Mouse (Mus musculus): ENCODE measurements around the gene Fcgr3. TPM values are rescaled to one million over a fixed set of nuclear protein-coding genes. Genes with fewer than 3 reads are reported as not detected.
"Not testable (repeated sequence)": the region's sequence is repeated elsewhere in the genome, so short reads cannot be mapped to it uniquely, and the experiment has no call there.

Gene Fcgr3
- polyA plus RNA-seq, 1 experiment from 2014 or later = 3.8 TPM

DNA sequence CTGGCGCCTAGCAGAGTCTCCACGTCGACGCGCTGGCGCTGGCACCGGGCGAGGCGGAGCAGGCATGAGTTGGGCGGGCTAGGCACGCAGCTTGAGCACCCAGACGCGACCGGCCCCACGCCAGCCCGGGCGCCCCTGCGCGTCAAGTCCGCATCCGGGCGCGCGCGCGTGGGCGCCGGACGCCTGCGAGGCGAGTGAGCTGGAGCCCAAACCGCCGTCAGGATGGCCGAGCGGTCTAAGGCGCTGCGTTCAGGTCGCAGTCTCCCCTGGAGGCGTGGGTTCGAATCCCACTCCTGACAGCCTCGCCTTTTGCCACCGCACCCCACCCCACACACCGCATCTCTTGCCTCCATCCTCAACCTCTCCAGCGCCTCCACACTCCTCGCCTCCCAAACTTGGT lies 1.0 kb upstream of the Fcgr3 start:
- H3K4me2 ChIP-seq = peak overlapping the region; percentile 47
- peaks cover 45% of the 10 kb centered on the region for H3K27me3 ChIP-seq
- H3K27ac ChIP-seq; H3K9me3 ChIP-seq (replicated peaks); H3K9ac ChIP-seq; H3K4me1 ChIP-seq; H3K36me3 ChIP-seq (ENCODE audit: poor library complexity, severe bottlenecking): not testable (repeated sequence)
- 6% methylated on average over 31 of the region's 45 CpGs for WGBS
- peak overlapping the region; percentile 31 for H3K4me3 ChIP-seq
- peak; percentile 25 for ATAC-seq

GRCm38 (mm10) chr1:171065243-171065587 lies 480 bp upstream of the Fcgr3 start:
- H3K9ac ChIP-seq; H3K36me3 ChIP-seq (ENCODE audit: poor library complexity, severe bottlenecking); H3K27ac ChIP-seq; H3K4me1 ChIP-seq; H3K9me3 ChIP-seq (replicated peaks): not testable (repeated sequence)
- Histone ChIP-seq H3K27me3 (peaks cover 44% of the 10 kb centered on the region), H3K4me2 (peak overlapping the region; percentile 51), H3K4me3 (peak overlapping the region; percentile 33)
- under 1% methylated on average over 23 of the region's 35 CpGs for WGBS
- peak; percentile 44 for ATAC-seq

- peak; percentile 72 for ATAC-seq
- H3K4me3 ChIP-seq = peak overlapping the region; percentile 34
- peaks cover 36% of the 10 kb centered on the region for H3K27me3 ChIP-seq
- not testable (repeated sequence) for H3K36me3 ChIP-seq (ENCODE audit: poor library complexity, severe bottlenecking); H3K4me1 ChIP-seq; H3K9me3 ChIP-seq (replicated peaks); H3K27ac ChIP-seq
- 0 out of 2 replicates have a peak overlapping the region, but pooled peaks have one; percentile 1 for H3K9ac ChIP-seq
- peak overlapping the region; percentile 50 for H3K4me2 ChIP-seq
- WGBS = 8% methylated on average over 40 of the region's 61 CpGs
Measured at GRCm38 (mm10) chr1:171063569-171064490, 905 bp downstream of the Fcgr3 start.

GRCm38 (mm10) chr1:171061566-171061965 lies 3.2 kb downstream of the Fcgr3 start:
- H3K9ac ChIP-seq = no peak overlapping the region
- H3K27ac ChIP-seq = no peak overlapping the region
- H3K4me2 ChIP-seq = no peak overlapping the region
- no peak for ATAC-seq
- no peak overlapping the region for H3K4me3 ChIP-seq
- 93% methylated on average over 3 of the region's 3 CpGs for WGBS
- H3K27me3 ChIP-seq = peaks cover 29% of the 10 kb centered on the region
- H3K9me3 ChIP-seq (replicated peaks) = no peaks in the 10 kb centered on the region
- H3K36me3 ChIP-seq (ENCODE audit: poor library complexity, severe bottlenecking) = no peaks in the 10 kb centered on the region
- H3K4me1 ChIP-seq = peaks cover 6% of the 10 kb centered on the region

- no peaks in the 10 kb centered on the region for H3K36me3 ChIP-seq (ENCODE audit: poor library complexity, severe bottlenecking)
- H3K4me3 ChIP-seq = no peak overlapping the region
- no peak overlapping the region for H3K4me2 ChIP-seq
- H3K9me3 ChIP-seq (replicated peaks) = no peaks in the 10 kb centered on the region
- H3K4me1 ChIP-seq = peaks cover 6% of the 10 kb centered on the region
- H3K27ac ChIP-seq = no peak overlapping the region
- H3K27me3 ChIP-seq = peaks cover 22% of the 10 kb centered on the region
- 56% methylated on average over 10 of the region's 10 CpGs for WGBS
- ATAC-seq = no peak
- H3K9ac ChIP-seq = no peak overlapping the region
Measured at GRCm38 (mm10) chr1:171060392-171060791, 4.3 kb downstream of the Fcgr3 start.

- Histone ChIP-seq H3K4me1 (no peaks in the 10 kb centered on the region), H3K36me3 (ENCODE audit: poor library complexity, severe bottlenecking) (no peaks in the 10 kb centered on the region), H3K4me3 (no peak overlapping the region), H3K9me3 (replicated peaks) (no peaks in the 10 kb centered on the region), H3K4me2 (no peak overlapping the region), H3K27ac (no peak overlapping the region), H3K27me3 (peaks cover 12% of the 10 kb centered on the region), H3K9ac (no peak overlapping the region)
- no peak for ATAC-seq
- 93% methylated on average over 2 of the region's 2 CpGs for WGBS
Measured at GRCm38 (mm10) chr1:171059203-171059602, 5.5 kb downstream of the Fcgr3 start.

DNA sequence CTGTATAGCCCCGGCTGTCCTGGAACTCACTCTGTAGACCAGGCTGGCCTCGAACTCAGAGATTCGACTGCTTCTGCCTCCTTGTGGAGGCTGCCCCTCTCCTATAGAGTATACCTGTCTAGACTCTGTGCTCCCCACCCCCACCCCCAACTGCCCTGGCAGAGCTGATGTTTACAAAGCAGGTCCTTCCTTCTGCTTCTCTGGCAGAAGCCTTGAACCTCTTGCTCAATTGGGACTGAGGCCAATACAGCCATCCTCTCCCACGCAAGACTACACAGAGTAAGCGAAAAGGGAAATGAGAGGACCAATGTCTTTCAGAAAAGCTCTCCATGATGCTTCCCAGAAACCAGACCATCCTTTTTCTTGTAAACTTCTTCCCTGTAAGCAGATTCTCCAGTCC lies 7.5 kb downstream of the Fcgr3 start:
- Histone ChIP-seq H3K9me3 (replicated peaks) (no peaks in the 10 kb centered on the region), H3K27me3 (no peaks in the 10 kb centered on the region; the same call in 1 of the 2 replicates), H3K4me2 (no peak overlapping the region), H3K36me3 (ENCODE audit: poor library complexity, severe bottlenecking) (no peaks in the 10 kb centered on the region), H3K27ac (no peak overlapping the region), H3K4me1 (no peaks in the 10 kb centered on the region), H3K4me3 (no peak overlapping the region), H3K9ac (no peak overlapping the region)
- no peak for ATAC-seq
- 90% methylated on average over 5 of the region's 5 CpGs for WGBS

DNA sequence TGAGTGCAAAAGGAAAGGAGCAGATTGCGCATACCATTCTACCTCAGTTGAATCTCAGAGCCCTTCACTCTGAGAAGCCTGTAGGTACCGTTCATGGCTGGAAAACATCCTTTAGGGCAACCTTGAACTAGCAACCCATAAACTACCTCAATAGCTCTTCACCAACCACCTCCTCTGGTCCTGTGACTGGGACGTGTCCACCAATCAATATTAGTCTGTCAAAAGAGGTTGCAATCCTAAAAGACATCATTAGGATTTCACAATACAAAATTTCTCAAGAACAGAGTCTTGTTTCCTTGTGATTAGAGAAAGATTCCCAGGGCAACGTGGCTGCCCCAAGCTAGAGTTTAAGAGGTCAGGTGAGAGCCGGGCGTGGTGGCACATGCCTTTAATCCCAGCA lies 11.4 kb downstream of the Fcgr3 start:
- no peaks in the 10 kb centered on the region for H3K9me3 ChIP-seq (replicated peaks)
- no peak overlapping the region for H3K4me3 ChIP-seq
- no peak overlapping the region for H3K9ac ChIP-seq
- no peak overlapping the region for H3K4me2 ChIP-seq
- 93% methylated on average over 6 of the region's 6 CpGs for WGBS
- 0 out of 2 replicates have a peak, but pooled peaks cover 3% of the 10 kb centered on the region for H3K27me3 ChIP-seq
- no peaks in the 10 kb centered on the region for H3K36me3 ChIP-seq (ENCODE audit: poor library complexity, severe bottlenecking)
- no peak for ATAC-seq
- no peak overlapping the region for H3K27ac ChIP-seq
- no peaks in the 10 kb centered on the region for H3K4me1 ChIP-seq

GRCm38 (mm10) chr1:171050774-171051173 lies 14.0 kb downstream of the Fcgr3 start:
- no peak overlapping the region for H3K9ac ChIP-seq
- 0 out of 2 replicates have a peak, but pooled peaks cover 3% of the 10 kb centered on the region for H3K27me3 ChIP-seq
- H3K4me1 ChIP-seq = no peaks in the 10 kb centered on the region
- no peaks in the 10 kb centered on the region for H3K36me3 ChIP-seq (ENCODE audit: poor library complexity, severe bottlenecking)
- no peaks in the 10 kb centered on the region for H3K9me3 ChIP-seq (replicated peaks)
- no peak overlapping the region for H3K27ac ChIP-seq
- ATAC-seq = no peak
- no peak overlapping the region for H3K4me3 ChIP-seq
- H3K4me2 ChIP-seq = no peak overlapping the region
- 93% methylated on average over 7 of the region's 7 CpGs for WGBS

GRCm38 (mm10) chr1:171049263-171049662 lies 15.5 kb downstream of the Fcgr3 start:
- H3K4me1 ChIP-seq = no peaks in the 10 kb centered on the region
- peak overlapping the region; percentile 22 for H3K4me2 ChIP-seq
- H3K9ac ChIP-seq = no peak overlapping the region
- no peak for ATAC-seq
- 0 out of 2 replicates have a peak overlapping the region, but pooled peaks have one; percentile 6 for H3K4me3 ChIP-seq
- H3K27me3 ChIP-seq = 0 out of 2 replicates have a peak, but pooled peaks cover 3% of the 10 kb centered on the region
- 48% methylated on average over 10 of the region's 10 CpGs for whole genome bisulfite sequencing
- no peak overlapping the region for H3K27ac ChIP-seq
- no peaks in the 10 kb centered on the region for H3K9me3 ChIP-seq (replicated peaks)
- no peaks in the 10 kb centered on the region for H3K36me3 ChIP-seq (ENCODE audit: poor library complexity, severe bottlenecking)

- no peaks in the 10 kb centered on the region for H3K9me3 ChIP-seq (replicated peaks)
- no peak overlapping the region for H3K4me2 ChIP-seq
- no peak overlapping the region for H3K4me3 ChIP-seq
- no peak overlapping the region for H3K9ac ChIP-seq
- no peaks in the 10 kb centered on the region for H3K36me3 ChIP-seq (ENCODE audit: poor library complexity, severe bottlenecking)
- 64% methylated on average over 3 of the region's 3 CpGs for WGBS
- no peak overlapping the region for H3K27ac ChIP-seq
- 0 out of 2 replicates have a peak, but pooled peaks cover 3% of the 10 kb centered on the region for H3K27me3 ChIP-seq
- no peak for ATAC-seq
- no peaks in the 10 kb centered on the region for H3K4me1 ChIP-seq
Measured at GRCm38 (mm10) chr1:171046501-171046900, 18.2 kb downstream of the Fcgr3 start.

DNA sequence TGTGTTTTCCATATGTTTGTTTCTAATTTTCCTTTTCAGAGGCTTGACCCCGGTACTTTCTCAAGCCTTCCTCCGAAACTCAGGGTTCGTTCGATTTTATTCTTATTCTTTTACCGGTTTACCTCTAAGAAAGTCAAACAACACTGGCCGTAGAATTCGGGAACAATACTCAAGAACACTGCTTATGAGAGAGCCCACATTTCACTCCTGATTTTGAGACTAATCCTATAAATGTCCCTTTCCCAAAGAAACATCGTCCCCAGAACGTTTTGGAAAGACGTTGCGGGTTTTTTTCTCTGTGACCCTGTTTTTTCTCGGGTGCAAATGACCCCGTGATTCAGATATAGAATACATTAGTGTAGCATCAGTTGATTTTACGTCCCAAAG lies 19.7 kb downstream of the Fcgr3 start:
- Histone ChIP-seq H3K27ac (no peak overlapping the region), H3K9ac (peak overlapping the region; percentile 34; the same call in 1 of the 2 replicates), H3K27me3 (no peaks in the 10 kb centered on the region), H3K9me3 (replicated peaks) (no peaks in the 10 kb centered on the region), H3K36me3 (ENCODE audit: poor library complexity, severe bottlenecking) (no peaks in the 10 kb centered on the region), H3K4me2 (peak overlapping the region; percentile 51), H3K4me3 (peak overlapping the region; percentile 64), H3K4me1 (no peaks in the 10 kb centered on the region)
- ATAC-seq = peak; percentile 23; the same call in 1 of the 2 replicates
- 5% methylated on average over 14 of the region's 14 CpGs for WGBS

All from forebrain, embryonic 13.5 days (tissue).